Mouse (Mus musculus) spleen, postnatal 4 days (tissue): Measurements from ENCODE around the gene Chst8.

ENCODE experiments used
- DNase-seq, 2 experiments: peaks; one replicate each; pipeline ENCODE4 v3.0.0; 2022; ENCODE audit warnings: low spot score in 2 of 2

Gene Chst8

DNA sequence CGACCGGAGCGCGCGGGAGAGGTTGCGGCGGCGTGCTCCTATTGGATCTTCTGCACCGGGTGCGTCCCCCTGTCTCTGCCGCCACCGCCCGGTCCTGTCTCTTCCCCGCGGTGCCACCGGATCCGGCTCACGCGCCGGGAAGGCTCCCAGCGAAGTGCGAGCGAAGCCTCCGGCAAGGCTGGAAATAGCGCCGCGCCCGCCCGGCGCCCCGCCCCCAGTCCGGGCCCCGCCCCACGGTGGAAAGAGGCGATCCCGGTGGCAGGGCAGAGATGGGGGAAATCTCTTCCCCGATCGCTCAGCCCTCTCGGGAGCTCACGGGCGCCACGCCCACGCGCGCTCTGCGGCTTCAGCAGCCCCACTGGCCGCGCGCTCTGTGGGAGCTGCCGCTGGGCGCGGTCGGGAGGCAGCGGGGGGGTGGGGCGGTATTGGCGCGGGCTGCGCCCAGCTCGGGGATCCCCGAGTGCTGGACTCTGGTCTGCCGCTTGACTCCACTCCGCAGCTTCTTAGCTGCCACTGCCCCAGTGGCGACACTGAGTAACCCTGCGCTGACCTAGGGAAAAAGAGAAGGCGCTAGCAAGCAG lies at the start of gene Chst8:
Chst8 (minus strand) TSS at position 181 of the 581 bp plus-strand sequence.
- peak in 1 of 2 experiments; percentile 19 for DNase-seq

DNA sequence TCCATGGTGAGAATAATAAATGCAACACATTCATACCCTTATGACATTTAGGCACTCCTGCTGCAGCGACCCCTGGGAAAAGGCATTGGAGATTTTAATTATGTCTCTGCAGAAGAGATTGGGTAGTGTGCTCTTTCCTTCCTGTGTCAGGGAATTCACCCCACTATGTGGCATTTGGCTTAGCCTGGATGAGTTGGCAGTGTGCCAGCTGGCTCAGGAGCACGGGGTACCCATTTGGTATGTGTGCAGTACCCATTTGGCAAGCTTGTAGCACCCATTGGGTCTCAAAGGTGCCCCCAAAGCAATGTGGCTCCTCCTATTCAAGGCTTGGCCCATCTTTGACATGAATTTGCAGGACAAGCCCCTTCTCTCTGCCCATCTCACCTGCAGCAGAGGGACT lies 45.8 kb upstream of the Chst8 start:
- no peak for DNase-seq

DNA sequence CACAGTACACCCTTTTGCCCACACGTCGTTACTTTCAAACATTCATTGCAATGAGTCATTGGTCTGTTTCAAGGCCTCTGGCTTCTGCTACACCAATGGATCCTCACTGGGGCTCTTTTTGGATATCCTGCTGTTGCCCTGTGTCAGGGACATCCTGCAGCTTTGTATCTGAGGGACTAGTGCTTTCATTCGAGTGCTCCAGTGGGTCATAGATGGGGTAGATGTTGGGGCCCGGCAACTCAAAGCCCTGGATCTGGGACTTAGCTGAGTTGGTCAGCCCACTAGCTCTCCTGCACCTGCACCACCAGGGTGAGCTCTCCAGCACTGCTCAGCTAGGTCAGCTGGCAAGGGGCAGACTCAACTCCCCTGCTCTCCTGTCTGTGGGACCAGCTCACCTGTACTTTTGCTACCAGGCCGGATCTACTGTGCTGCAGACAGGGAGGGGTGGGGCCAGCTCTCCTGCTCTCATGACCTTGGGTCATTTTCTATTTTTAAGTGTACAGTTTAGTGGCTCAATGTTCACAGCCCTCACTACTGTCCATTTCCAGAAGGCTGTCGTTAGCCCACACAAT lies 42.4 kb upstream of the Chst8 start:
- no peak for DNase-seq

DNA sequence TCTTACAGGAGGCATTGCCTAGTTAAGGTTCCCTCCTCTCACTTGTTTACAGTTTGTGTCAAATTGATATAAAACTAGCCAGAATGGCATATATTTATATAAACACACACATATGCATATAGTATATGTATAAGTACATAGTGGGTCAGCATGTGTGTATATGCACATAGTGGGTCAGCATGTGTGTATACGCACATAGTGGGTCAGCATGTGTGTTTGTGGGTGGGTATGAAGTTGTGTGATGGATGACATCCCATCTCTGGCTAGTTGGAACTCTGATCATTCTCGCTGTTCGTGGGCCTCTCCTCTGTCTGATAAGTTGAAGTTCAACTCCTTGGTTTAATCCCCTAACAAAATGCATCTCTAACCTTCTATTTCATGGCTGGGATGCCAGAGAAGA lies 40.9 kb upstream of the Chst8 start:
- no peak for DNase-seq

DNA sequence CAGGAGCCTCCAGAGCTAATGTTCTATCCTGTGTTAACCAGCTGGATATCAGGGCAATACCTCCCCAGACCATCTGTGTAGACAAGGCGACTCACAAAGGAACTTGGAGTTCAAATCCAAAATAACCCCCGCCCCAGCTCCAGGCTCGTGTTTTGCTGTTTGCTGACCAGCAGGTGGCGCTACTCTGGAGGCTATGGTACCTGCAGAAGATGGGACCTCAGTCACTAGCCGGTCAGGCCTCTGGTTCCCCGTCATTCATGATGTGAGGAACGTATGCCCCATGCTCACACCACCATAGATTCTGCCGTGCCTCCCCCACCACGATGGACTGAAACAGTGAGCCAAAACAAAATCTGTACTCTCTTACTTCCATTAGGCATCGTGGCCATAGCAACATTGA lies 37.1 kb upstream of the Chst8 start:
- DNase-seq, result peak in 1 of 2 experiments; percentile 69

DNA sequence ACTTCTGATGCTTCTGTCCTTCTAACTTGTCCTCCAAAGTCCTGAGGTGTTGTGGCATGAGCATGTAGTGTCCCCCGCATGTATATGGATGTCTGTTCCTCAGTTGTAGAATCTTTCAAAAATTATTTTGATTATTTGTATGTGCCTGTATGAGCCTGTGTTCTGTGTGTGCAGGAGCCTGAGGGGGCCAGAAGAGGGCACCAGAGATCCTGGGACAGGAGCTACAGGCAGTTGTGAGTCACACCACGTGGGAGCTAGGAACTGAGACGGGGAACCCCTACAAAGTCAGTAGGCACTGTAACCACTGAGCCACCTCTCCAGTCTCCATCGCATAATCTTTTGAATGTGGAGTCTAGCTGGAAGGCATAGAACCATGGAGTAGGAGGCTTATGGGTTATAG lies 36.3 kb upstream of the Chst8 start:
- no peak for DNase-seq

DNA sequence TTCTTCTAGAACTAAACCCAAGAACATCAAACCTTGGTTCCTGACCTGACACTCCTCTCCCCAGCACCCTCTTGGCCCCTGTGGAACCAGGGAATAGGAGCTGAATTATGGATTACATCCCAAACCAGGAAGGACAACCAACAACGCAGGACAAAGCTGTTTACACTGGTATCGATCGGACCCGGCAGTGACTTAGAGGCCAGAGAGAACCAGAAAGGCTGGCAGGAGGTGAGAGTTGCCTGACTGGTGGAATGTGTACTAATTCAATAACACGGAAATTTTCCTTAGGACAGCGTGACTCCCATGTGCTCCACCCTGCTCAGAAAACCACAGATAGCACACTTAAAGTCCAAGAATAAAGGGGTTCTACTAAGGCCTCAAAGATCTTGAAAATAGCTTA lies 35.4 kb upstream of the Chst8 start:
- DNase-seq, result no peak

DNA sequence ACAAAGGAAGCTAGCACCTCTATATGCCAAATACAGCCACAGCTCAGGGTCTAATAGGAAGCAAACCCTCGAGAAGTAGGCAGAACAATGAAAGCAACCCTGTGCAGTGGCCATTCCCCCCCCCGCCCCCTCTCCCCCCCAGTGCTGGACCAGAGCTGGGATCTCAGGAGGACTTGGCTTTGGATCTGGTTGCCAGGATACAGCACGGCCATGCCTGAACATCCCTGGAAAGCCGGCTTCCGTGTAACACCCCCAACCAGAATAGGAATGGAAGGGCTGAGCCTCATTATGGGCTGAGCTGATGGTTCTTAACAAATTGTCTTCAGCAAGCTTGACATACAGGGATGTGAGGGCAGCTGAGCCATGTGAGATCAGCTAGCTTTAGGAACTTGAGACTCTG lies 34.9 kb upstream of the Chst8 start:
- DNase-seq, result no peak

DNA sequence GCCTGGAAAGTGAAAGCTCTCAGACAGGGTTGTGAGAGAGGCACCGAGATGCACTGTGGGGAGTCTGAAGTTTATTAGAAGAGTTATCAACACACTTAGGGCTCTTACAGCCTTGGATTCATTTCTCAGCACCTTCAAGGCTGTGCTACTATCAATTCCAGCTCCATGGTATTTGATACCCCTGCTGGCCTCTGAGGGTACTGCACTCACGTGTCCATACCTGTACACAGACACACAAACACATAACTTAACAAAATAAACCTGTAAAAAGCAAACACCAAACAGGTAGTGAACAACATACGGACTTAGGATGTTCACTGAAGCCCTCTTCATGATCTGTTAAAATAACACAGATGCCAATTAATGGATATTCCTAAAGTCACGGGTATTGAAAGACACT lies 26.2 kb upstream of the Chst8 start:
- DNase-seq, result no peak

DNA sequence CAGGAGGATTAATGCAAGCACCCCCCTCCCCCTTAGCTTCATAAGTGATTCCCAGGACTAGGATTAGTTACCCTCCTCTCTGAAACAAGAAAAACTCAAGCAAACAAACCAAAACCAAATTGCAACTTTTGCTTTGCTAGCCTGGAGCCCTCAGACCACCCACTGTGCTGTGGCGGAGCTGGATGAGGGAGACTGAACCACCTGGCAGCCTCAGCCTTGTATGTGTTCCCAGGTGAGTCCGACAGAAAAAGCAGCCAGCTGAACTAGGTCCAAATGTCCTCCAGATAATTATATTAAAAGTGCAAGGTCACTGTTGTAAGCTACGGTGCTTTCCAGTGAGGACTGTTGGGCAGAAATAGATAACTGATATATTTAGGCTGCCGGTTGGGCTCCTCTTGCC lies 25.7 kb upstream of the Chst8 start:
- no peak for DNase-seq

DNA sequence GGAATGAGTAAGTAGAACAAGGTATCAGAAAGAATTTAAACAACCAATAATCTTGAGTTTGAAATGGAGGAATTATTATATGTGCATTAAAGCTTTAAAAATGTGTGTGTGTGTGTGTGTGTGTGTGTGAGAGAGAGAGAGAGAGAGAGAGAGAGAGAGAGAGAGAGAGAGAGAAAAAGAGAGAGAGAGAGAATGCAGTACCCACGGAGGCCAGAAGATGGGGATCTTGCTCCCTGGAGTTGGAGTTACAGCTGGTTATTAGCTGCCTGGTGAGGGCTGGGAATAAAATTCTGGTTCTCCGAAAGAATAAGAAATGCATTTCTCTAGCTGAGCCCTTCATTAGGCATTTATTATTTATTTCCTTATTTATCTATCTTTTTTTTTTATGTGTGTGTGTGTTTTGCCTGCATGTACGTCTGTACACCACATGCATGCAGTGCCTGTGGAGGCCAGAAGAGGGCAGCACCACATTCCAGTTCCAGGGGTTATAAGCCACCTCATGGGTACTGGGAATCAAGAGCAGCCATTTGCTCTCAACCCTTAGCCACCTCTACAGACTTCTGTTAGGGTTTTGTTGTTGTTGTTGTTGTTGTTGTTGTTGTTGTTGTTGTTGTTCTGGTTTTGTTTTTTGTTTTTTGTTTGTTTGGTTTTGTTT lies 13.9 kb upstream of the Chst8 start:
- peak in 1 of 2 experiments; percentile 68 for DNase-seq

DNA sequence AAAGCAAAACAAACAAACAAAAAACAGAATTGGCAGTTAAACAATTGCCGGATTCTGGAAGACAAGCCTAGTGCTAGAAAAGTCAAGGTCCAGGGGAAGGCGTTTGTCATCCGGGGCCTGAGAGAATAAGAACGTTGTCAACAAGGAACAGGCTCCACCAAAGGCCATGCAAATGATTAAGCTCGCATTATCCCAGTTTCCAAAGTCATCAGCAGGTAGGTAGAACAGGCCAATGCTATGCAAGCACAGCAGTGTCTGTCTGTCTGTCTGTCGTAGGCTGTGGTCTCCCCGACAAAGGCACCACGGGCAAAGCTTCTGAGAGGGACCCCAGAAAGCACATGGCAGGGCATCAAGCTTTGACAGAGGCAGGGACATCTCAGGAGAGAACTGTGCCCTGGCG lies 9.1 kb upstream of the Chst8 start:
- no peak for DNase-seq

DNA sequence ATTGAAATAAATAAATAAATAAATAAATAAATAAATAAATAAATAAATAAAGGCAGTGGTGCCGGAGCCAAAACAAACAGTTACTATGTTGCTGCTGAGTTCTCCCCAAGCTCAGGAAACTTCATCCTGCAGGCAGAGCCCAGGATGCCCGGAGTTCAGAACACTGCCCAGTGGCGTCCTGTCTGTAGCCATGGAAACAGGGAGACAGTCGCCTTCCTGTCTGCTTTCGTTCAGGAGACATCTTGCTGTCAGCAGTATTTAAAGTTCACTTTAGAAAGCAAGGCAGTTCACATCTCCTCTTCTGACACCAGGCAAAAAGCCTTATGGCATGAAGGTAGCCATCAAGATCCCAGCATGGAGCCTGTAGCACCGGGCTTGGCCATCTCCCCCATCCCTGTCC lies 8.0 kb upstream of the Chst8 start:
- no peak for DNase-seq

DNA sequence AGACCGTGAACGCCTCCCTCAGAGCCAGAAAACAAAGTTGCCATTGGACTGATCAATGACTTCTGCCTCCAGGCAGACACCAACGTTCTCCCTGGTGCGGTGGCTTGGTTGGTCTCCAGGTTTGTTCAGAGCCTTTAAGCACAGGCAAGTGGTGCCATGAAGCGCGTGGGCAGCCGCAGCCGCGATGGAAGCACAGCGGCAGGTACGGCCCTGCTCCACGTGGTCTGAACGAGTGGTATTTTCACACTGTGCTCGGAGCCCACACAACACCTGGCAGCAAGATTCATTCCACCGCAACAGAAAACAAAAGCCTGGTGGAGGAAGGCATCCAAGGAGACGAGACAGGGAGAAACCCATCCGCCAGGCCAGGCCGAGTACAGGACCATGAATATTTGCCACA lies 7.3 kb upstream of the Chst8 start:
- DNase-seq, result no peak

DNA sequence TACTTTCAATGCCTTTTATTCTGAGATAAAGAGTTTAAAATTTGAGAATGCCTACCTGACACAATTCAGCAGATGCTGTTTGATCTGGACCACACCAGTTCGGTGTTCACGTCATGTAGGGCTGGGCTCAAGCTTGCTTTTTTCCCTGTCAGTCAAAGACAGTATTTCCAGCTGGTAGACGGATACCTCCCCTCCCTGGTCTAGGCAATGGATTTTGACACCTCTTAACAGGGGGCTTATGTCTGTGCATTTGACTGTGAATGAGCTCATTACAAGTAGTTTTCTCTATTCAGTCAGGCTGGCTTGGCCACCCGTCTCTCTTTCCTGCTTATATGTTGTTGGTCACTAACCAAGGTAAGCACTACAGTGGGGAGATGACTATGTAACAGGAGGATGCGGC lies 6.1 kb upstream of the Chst8 start:
- no peak for DNase-seq

DNA sequence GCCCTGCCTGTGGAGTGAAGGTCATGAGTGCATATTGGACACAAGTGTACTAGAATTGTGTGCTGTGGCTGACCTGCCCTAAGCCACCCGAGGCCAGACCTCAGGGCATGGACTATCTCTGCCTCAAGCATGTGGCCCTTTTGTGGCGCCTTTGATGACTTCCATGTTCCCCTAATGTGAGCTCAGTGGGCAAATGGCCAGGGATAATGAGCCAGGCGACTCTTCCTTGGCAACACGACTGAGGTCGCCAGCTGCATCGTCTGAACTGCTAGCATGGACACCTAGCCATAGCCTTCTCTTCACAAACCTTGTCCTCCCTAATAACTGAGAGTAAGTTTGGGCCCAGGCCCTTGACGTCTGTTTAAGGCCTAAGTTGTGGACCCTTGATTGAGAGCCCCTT lies 4.5 kb upstream of the Chst8 start:
- DNase-seq, result no peak

DNA sequence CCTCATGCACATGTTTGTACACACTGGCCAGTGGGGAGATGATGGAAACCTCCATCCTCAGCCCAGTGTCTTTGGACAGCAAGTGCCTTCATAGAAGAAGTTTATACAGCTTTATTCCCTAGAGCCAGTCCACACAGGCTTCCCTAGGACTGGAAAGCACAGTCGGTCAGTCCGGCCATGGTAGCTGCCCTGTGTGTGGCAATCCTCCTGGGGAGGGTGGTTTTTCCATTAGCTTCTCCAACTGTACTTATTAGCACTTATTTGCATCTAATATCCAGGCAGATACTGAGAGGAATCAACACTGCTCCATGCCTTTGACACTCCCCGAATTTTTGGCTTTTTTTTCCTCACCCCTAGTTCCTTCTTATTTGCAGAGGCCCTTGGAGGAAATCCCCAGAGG lies 2.3 kb upstream of the Chst8 start:
- no peak for DNase-seq

DNA sequence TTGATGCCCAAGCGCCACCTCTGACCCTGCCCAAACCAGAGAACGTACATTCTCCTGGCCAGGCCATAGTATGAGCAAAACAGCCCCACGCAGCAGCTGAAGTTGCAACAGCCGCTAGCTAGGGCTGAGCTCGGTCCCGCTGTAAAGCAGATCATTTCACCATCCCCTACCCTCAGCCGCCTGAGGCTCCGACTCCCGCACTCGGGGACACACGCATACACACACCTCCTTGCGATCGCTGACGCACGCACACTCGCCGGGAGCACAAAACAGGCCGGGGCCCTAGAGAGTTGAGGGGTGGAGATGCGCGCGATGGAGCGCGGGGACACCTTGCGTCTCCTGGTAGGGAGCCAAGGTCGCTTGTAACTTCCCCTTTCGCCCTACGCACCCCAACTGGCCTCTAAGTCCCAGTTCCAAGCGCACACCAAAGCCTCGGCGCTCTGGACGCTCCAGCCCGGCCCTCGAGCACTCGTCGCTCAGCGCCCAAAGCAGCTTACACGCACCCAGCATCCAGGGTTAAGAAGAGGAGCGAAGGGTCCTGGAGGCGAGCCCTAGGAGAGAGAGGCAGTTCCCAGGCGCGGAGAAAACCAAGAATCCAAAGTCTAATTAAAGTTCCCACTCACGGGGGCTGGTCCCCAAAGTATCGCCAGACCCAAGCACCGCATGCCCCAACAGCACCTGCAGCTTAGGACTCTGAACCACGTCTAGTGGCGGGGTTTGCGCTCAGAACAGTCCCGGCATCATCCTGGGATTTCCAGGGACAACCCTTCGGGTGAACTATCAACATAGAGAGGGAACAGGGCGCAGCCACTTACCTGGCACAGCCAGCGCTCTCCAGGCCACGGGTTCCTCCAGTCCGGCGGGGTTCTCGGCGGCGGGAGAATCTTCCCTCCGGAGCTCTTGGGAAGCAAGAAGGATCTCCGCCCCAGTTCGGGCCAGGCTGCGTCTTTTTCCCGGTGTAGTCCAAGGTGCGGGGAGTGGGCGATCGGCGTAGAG lies 682 bp downstream of the Chst8 start:
- no peak for DNase-seq

DNA sequence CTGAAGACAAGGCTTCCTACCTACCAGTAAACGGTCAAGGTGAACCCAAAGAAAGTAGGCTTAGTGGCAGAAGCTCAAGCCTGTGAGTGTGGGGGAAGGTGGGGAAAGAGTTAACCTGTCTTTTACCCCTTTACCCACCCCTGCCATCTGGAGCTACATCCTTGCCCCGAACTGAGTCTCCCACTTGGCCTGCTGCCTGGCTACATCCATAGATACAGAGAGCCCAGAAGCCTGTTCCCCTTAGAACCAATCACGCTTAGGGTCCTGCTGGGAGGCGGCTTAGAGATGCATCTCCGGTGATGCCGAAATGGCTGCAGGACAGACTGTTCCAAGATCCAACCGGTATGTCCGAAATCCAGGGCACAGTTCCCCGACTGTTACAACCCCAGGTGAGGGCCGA lies 1.5 kb downstream of the Chst8 start:
- DNase-seq, result no peak

DNA sequence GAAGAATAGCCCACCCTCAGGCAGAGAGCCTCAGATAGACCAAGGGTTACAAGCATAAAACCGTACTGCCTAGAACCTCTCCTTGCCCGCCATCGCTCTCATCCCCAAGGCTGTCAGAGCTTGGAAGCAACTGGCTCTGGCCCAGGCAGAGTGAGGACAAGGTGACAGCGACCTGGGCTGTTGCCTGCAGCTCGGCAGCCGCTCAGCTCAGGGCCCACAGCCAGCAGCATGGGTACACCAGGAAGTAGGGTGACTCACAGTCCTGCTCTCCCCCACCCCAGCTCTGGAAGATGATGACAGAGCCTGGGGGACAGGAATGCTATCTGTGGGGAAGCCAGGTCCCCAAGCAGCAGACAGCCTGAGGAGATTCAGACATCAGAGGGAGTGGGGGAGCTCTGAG lies 6.2 kb downstream of the Chst8 start:
- no peak for DNase-seq

DNA sequence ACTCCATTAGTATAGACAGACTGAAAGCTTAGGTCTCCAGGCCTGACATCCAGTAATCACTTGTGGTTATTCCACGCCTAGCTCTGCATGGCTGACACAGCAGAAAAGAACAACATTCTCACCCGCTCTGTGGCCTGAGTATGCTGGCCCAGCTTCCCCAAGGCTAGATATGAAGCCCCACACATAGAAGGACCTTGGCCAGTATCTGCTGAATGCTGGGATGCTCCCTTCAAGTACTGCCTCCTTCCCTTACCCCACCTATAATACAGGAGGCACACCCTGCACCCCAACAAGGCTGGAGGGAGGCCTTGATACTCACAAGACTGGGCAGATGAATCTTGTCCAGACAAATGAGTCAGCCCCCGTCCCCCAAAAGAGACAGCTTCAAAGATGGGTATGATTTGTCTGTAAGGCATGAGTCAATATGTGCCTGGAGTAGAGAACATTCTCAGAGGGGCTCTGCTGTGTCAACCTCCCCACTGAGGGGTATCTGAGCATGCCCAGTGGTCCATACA lies 6.8 kb downstream of the Chst8 start:
- DNase-seq, result no peak

DNA sequence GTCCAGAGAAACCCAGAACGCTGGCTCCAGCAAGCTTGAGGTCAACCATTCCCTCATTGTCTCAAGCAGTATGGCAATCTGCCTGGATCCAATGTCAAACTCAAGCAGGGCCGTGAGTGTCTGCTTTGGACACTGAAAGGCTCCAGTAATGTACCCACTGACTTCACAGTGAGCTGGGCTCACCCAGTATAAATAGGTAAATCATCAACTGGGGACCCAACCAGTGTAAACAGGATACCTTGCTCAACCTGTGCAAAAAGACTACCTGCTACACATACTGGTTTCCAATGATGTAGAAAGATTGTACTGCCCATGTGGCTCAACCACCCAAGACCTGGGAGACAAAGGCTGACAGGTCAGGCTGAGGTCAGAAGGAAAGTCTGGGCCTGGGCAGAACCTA lies 7.5 kb downstream of the Chst8 start:
- no peak for DNase-seq
